Mouse (Mus musculus): ENCODE results near the gene Acbd3.

Gene Acbd3

GRCm38 (mm10) chr1:180725704-180726179 lies at the start of gene Acbd3:
TSS of gene Acbd3 (plus strand) at chr1:180726043.
- peak; percentile 90 to 91 for DNase-seq (ENCODE audit: low spot score in 2 of 2)

- no peak for DNase-seq (ENCODE audit: low spot score in 2 of 2)
Measured at GRCm38 (mm10) chr1:180691284-180691683, 34.6 kb upstream of the Acbd3 start.

- no peak for DNase-seq (ENCODE audit: low spot score in 2 of 2)
Measured at GRCm38 (mm10) chr1:180696626-180697352, 29.1 kb upstream of the Acbd3 start, which contains the start of gene Mixl1. TSS of gene Mixl1 (minus strand) at chr1:180697034.

GRCm38 (mm10) chr1:180698063-180698462 lies 27.8 kb upstream of the Acbd3 start:
- no peak for DNase-seq (ENCODE audit: low spot score in 2 of 2)

GRCm38 (mm10) chr1:180703400-180703799 lies 22.4 kb upstream of the Acbd3 start:
- no peak for DNase-seq (ENCODE audit: low spot score in 2 of 2)

GRCm38 (mm10) chr1:180707368-180707767 lies 18.5 kb upstream of the Acbd3 start:
- no peak for DNase-seq (ENCODE audit: low spot score in 2 of 2)

GRCm38 (mm10) chr1:180707813-180708212 lies 18.0 kb upstream of the Acbd3 start:
- DNase-seq (ENCODE audit: low spot score in 2 of 2) = no peak

- DNase-seq (ENCODE audit: low spot score in 2 of 2) = no peak
Measured at GRCm38 (mm10) chr1:180708935-180709776, 16.7 kb upstream of the Acbd3 start.

GRCm38 (mm10) chr1:180718756-180719155 lies 7.1 kb upstream of the Acbd3 start:
- DNase-seq (ENCODE audit: low spot score in 2 of 2) = no peak

GRCm38 (mm10) chr1:180719483-180719882 lies 6.4 kb upstream of the Acbd3 start:
- no peak for DNase-seq (ENCODE audit: low spot score in 2 of 2)

- peak; percentile 48 to 72 for DNase-seq (ENCODE audit: low spot score in 2 of 2)
Measured at GRCm38 (mm10) chr1:180719951-180720689, 5.7 kb upstream of the Acbd3 start.

- DNase-seq (ENCODE audit: low spot score in 2 of 2) = no peak
Measured at GRCm38 (mm10) chr1:180722608-180723007, 3.2 kb upstream of the Acbd3 start.

GRCm38 (mm10) chr1:180723701-180724238 lies 2.1 kb upstream of the Acbd3 start:
- no peak for DNase-seq (ENCODE audit: low spot score in 2 of 2)

GRCm38 (mm10) chr1:180726183-180726582 lies 340 bp downstream of the Acbd3 start:
- DNase-seq (ENCODE audit: low spot score in 2 of 2) = no peak

- DNase-seq (ENCODE audit: low spot score in 2 of 2) = no peak
Measured at GRCm38 (mm10) chr1:180729231-180729630, 3.4 kb downstream of the Acbd3 start.

GRCm38 (mm10) chr1:180747827-180748226 lies 22.0 kb downstream of the Acbd3 start:
- DNase-seq (ENCODE audit: low spot score in 2 of 2) = no peak

GRCm38 (mm10) chr1:180752115-180752514 lies 26.3 kb downstream of the Acbd3 start:
- DNase-seq (ENCODE audit: low spot score in 2 of 2) = no peak

- no peak for DNase-seq (ENCODE audit: low spot score in 2 of 2)
Measured at GRCm38 (mm10) chr1:180754376-180754775, 28.5 kb downstream of the Acbd3 start.

- DNase-seq (ENCODE audit: low spot score in 2 of 2) = no peak
Measured at GRCm38 (mm10) chr1:180756711-180757110, 30.9 kb downstream of the Acbd3 start.

- no peak for DNase-seq (ENCODE audit: low spot score in 2 of 2)
Measured at GRCm38 (mm10) chr1:180757252-180757955, 31.6 kb downstream of the Acbd3 start.

- DNase-seq (ENCODE audit: low spot score in 2 of 2) = no peak
Measured at GRCm38 (mm10) chr1:180757956-180758520, 32.2 kb downstream of the Acbd3 start.

All from heart, adult 9 months (tissue).